Mouse (Mus musculus): ENCODE results near the gene Bcl11b.

DNA sequence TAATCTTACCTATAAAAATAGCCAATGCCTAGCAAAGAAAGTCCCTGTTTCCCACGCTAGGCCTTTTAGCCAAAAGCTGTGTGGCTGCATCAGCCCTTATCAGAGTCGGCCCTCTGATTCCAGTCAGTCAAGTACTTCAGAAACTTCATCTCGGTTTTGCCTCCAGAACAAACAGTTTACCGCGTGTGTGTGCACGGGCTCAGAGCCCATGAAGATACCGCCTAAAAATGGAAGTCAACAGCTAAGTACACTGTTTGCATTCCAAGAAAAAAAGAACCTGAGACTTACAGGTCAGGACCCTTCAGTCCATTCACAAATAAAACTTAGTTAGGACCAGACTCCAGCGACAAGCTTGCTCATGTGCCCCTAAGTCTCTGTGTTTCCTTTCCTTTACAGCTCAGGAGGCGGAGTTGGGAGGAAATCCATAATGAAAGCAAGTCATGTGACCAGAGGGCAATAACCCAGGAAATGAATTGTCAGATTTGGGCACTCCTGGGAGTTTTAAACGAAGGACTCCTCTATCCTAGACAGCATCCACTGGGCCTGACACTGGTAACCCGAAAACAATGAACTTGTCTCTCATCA is 29.8 kb downstream of the Bcl11b start:
- no peak for TF ChIP-seq POLR2A (IDR thresholded peaks at IDR 0.05; ENCODE audit: low read depth, low read length)
- no peak for TF ChIP-seq CTCF (IDR thresholded peaks at IDR 0.05; ENCODE audit: extremely low read depth, insufficient read length, insufficient replicate concordance, low read depth, low read length)

All from small intestine, adult 2 months (tissue).